Mouse (Mus musculus): ENCODE results near the gene Hist1h2bj.
"Not testable (repeated sequence)": the region's sequence is repeated elsewhere in the genome, so short reads cannot be mapped to it uniquely, and the experiment has no call there.

The Hist1h2bj gene

GRCm38 (mm10) chr13:22040464-22041141, 2.4 kb upstream of the Hist1h2bj start:
- DNase-seq, result no peak

DNA sequence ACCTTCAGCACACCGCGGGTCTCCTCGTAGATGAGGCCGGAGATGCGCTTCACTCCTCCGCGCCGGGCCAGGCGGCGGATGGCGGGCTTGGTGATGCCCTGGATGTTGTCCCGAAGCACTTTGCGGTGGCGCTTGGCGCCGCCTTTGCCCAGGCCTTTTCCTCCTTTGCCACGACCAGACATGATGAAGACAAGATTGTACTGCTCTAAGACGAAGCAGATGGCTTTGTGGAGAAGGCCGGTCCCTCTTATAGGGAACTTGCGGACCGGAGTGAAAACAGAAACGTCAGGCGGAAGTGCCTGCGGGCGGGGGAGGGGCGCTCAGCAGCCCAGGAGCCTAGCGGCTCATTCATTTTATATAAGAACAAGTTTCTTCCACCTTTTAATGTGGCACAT, 1.9 kb upstream of the Hist1h2bj start, which contains the start of gene Hist1h4i:
Hist1h4i (minus strand) TSS at position 221 of the 395 bp plus-strand sequence.
- peak; percentile 98 for DNase-seq

DNA sequence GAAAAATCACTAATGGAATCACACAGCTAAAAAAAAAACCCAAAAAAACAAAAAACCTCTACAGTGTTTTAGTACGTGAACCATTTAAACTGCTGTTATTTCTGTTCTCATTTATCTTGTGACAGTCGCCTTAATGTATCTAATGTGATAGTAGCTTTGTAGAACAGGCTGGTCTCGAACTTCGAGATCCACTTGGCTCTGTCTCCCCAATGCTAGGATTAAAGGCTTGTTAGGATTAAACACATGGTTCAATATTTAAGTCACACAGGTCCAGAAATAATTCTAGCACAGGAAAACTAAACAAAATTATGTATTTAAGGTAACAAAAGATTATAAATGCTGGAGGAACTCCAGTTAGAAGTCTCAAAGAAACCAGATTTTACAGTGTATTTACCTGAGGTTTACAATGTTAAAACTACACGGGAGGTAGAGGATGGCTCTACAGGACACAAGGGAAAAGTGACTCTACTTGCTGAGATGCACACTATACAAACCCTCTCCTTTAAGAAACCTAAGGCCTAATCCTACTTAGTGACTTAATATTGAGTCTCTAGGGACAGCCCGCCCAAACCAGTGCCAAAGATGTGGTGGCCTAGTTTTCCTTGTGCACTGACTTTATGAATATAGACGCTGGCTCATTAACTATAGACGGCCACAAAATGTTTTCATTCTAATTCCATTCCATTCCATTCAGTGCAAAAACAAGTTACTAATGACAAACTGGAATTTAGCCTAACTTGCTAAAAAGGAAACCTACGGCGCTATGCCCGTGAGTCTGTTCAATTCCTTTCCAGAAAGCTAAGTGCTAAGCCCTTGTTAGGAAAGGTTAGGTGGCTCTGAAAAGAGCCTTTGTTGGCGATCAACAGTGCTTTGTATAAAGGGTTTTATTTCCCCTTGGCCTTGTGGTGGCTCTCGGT, 1.1 kb upstream of the Hist1h2bj start:
- DNase-seq, result no peak

GRCm38 (mm10) chr13:22043503-22044431, 753 bp downstream of the Hist1h2bj start:
- no peak for DNase-seq

DNA sequence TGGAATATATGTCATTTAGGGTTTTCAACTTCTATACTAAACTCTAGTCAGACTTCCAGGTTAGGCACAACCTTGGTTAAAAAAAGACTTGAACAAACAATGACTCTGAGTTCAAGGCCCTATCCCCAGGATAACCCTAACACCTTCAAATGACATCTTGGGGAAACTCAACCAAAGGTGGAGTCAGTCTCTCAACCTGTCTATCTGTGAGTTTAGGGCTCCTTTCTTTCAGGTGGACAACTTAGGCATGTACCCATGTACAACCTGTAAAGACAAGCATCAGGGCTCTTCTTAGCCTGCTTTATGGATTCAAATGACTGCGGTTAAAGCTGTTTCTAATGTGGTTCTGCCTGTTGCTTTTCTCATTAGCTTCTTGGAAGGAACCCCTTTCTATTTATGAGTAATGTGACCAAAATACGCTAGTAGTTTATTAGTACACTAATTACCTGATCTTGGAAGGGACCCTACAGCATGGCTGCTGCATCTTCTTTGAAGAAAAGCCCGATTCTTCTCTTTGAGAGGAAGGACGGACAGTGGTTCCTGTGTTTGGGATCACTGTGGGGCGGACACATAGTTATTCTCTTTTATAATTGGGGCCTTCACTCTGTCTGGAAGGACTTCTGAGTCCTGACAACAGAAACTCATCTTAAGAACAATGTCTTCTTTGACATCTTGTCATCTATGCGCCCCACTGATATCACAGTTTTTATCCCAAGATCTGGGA, 1.6 kb downstream of the Hist1h2bj start:
- DNase-seq, result no peak

GRCm38 (mm10) chr13:22045311-22045710, 2.3 kb downstream of the Hist1h2bj start:
- DNase-seq, result no peak

DNA sequence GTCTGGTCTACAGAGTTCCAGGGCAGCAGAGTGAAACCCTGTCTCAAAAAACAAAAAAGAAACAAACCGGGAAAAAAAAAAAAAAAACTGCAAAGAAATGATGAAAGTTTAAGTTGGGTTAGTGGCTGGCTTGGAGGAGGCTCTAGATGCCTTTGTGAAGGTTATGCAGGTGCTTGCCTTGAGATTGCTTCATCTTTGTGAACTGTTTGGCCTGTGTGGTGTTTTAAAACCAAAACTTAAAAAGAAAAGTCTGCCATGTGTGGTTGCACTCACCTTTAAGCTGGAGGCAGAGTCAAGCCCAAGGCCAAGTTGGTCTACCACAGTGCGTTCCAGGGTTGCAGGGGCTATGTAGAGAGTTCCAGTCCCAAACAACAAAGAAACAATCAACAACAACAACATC, 6.0 kb downstream of the Hist1h2bj start:
- DNase-seq, result no peak

DNA sequence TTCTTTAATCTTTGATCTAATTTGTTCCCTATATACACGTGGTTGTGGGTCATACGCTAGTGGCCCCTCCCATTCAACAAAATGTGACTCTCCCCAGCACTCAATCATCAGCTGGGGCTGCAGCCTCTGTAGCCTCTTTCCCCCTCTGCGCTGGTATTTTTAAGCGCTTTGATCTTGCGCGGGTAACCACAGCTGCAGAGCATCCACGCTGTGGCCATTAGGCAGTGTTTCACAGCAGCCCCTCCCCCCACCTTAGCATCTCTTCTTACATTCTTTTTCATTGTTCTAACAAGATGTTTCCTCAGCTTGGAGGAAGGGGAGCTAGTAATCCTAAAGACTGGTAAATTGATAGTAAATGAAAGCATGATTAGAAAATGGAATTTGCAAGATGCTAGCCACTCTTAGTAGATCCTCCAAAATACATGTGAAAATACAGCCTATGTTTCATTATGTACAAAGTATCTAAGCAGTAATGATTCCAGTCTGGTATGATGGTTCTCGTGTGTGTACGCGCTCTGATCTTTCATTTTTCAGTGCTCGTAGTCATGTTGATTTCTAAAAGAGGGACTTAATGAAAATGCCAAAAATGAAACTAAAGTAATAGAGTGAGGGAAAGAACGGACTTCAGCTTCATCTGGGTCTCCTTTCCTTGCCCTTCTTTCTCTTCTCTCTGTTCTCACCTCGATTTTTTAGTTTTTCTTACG, 6.9 kb downstream of the Hist1h2bj start:
- peak; percentile 21 for DNase-seq

DNA sequence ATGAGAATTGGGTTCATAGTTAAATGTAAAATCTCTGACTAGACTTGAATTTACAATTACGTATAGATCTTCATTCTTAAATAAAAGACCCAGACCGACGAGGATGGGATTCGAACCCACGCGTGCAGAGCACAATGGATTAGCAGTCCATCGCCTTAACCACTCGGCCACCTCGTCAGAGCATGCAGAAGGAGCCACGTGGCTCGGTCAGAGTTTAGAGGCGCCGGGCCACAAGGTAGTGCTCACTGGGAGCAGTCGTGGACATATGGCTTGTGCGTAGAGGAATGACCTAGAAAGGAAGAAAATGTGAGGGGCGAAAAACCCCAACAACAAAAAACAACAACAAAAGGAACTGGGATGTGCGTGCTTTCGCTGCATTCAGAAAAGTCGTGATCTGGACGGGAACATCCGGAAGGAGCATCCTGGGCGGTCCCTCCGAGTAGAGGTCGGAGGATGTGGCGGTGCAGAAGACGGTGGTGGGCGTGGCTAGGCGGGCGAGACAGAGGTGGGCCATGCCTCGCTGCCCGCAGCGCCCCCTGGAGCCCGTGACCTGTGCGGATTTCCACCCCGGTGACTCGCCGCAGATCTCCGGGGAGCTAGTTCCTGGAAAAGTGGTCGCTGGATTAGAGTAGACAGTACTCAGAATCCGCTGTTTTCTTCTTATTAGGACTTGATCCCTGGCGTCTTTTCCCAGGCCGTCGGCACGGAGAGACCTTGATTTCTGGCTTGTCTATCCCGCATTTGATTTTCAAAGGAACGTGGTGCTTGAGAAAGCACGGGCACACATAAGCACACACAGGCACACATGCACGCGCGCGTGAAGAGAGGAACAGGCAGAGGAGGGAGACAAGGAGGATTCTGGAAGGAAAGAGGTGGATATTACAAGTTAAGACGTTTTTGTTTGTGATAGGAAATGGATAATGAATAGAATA, 7.8 kb downstream of the Hist1h2bj start:
- peak; percentile 87 for DNase-seq

DNA sequence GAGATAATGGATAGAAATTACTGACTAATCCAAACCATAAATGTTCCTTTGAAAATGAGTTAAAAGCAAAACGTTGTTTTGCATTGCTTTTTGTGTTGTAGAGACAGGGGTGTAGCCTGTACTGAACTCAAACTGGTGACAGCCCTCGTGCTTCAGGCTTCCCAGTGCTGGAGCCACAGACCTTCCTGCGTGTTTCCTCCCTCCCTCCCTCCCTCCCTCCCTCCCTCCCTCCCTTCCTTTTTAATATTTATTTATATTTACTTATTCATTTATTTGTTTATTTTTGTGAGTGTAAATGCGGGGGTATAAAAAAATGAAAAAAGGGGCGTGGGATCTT, 8.5 kb downstream of the Hist1h2bj start:
- DNase-seq, result no peak

DNA sequence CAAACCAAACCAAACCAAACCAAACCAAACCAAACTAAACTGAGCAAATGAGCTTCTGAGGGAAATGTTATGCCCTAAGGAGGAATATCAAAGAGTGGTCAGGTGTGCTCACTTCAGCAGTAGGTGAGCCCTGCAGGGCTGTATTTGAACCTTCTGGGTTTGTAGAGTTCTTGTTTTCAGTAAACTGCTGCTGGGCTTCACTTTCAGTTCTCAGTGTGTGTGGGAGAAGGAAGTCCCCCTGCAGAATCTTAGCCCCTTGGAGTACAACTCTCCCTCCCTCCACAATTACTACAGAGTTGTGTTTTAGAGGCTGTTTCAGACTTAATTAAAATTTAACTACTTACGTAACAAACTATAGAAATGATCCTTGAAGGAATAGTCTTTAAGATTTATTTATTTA, 10.7 kb downstream of the Hist1h2bj start:
- DNase-seq, result no peak

- no peak for DNase-seq
Measured at GRCm38 (mm10) chr13:22061422-22061821, 18.4 kb downstream of the Hist1h2bj start.

DNA sequence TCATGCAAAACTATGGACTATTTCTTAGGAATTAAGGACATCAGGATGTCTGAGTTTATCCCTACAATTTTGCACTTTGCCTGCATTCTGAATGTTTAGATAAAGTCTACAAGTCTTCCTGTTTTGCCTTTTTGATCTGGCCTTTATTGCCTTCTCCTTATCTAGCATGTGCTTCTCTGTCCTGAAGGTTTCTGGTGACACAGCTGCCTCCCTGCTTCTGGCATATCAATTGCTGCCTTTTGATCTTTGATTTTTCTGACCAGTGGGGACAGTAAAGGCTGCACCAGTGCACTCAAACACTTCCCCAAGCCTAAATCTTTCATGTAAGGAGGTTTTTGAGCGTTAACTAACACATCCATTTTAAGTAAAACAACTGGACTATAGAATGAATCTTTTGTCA, 20.5 kb downstream of the Hist1h2bj start:
- DNase-seq, result no peak

DNA sequence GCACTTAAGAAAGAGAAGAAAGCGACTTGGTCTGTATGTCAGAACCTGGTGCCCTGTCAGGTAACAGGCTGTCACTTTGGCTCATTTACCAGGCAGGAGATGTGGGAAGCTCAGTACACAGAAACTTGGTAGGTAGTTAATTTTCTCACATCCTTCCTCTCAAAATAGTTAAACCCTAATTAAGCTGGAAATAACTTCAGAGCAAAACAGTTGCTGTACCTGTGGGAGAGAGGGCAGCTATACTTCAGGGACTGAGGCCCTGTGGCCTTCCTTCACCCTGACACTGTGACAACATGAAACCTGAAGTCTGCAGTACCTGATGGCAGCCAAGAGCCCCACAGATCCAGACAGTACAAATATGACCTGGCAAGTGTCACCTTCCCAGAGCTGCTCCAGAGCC, 41.1 kb downstream of the Hist1h2bj start, which contains the start of gene Vmn1r188:
Vmn1r188 (plus strand) TSS at position 301 of the 400 bp plus-strand sequence.
- not testable (repeated sequence) for DNase-seq

All from right cerebral cortex, postnatal 25 days (tissue).